In the genomic region with DNA sequence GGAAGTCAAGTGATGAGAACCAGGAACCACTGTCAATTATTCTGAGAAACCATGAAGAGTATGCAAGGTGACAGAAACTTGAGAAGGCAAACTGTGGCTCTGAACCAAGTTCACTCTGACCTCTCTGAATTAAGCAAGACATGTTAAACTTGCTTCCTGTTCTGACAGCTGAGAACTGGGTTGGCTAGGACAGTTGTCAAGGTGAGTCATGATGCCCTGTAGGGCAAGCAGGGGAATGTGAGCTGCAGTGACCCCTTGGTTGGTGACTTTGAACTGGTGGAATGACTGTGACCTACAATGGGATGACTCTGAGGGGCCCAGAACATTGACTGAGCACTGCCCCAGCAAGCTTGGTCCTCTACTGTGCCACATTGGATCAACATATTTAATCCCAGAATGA, we compare ENCODE assay signal across 25 mouse cellular contexts.
A peak's percentile ranks its signal among the peaks of the same experiment; 100 is the strongest.
DNase-seq lines count a peak whose midpoint lies in the region; TF ChIP-seq lines count a peak whose summit lies in the region.
"Had no signal": no experiment of that assay in that cellular context is flagged by ENCODE, and none has a peak within 500 bp of the region (broad histone marks: within the 10 kb centered on the region; RNA-seq: fewer than 3 reads in every experiment).

No protein-coding gene starts in this region.

- no peaks in the 10 kb centered on the region for H3K27me3 ChIP-seq in myocyte (ENCODE audit: control insufficient read depth, insufficient read depth, insufficient read length)
- H3K27me3 ChIP-seq: kidney, embryonic 15.5 days; limb, embryonic 13.5 days; neural tube, embryonic 12.5 days; Patski had no signal

- no peaks in the 10 kb centered on the region for H3K36me3 ChIP-seq in myocyte (ENCODE audit: control insufficient read depth, insufficient read depth)
- H3K36me3 ChIP-seq: G1E; kidney, embryonic 15.5 days; limb, embryonic 13.5 days; neural tube, embryonic 12.5 days had no signal

- H3K79me2 ChIP-seq in myocyte (ENCODE audit: control insufficient read depth, insufficient read depth), result no peaks in the 10 kb centered on the region

- no peak overlapping the region for H3ac ChIP-seq in myocyte (ENCODE audit: control insufficient read depth, insufficient read length)

- no peak for TF ChIP-seq POLR2A in myocyte (IDR thresholded peaks at IDR 0.05; ENCODE audit: insufficient read length, low read depth)

- DNase-seq in heart, adult 11 months, result peak; percentile 80
- no peak for DNase-seq in heart, adult 18-20 months
- DNase-seq in 3T3-L1 (ENCODE audit: low read depth, low spot score), result peak; percentile 70
- DNase-seq in fat pad, adult 2 months (ENCODE audit: extremely low read depth, low read depth, low spot score), result peak; percentile 11
- DNase-seq in right cerebral cortex, adult 2 months (ENCODE audit: low spot score in 2 of 2), result no peak
- DNase-seq in layer of hippocampus, postnatal 36 days, result no peak
- DNase-seq: adrenal gland, postnatal 25 days; cerebellum, adult 2 months; cerebellum, postnatal 14 days; kidney, adult 18-20 months; kidney, postnatal 25 days; lung, embryonic 14.5 days; lung, postnatal 14 days; right cerebral cortex, adult 18-20 months; right cerebral cortex, postnatal 4 days; thymus, adult 2 months; thymus, postnatal 36 days had no signal

- H3K4me3 ChIP-seq in myocyte, result no peak overlapping the region
- H3K4me3 ChIP-seq: erythroblast, embryonic 14.5 days; kidney, embryonic 15.5 days; limb, embryonic 13.5 days; neural tube, embryonic 12.5 days had no signal

- no peak overlapping the region for H3K4me2 ChIP-seq in myocyte (ENCODE audit: low read depth)
- H3K4me2 ChIP-seq: kidney, embryonic 15.5 days; limb, embryonic 13.5 days; lung, embryonic 14.5 days; midbrain, embryonic 11.5 days; neural tube, embryonic 12.5 days had no signal

TF ChIP-seq in myocyte, 11 proteins besides CTCF, POLR2A, EP300 and RAD21:
- peak; percentile 57 for TF ChIP-seq TCF3 (IDR thresholded peaks at IDR 0.05; ENCODE audit: insufficient read length, low read depth)
- no peak for TF ChIP-seq E2F4 (IDR thresholded peaks at IDR 0.05; ENCODE audit: insufficient read depth)
- TF ChIP-seq POLR2AphosphoS2 (IDR thresholded peaks at IDR 0.05; ENCODE audit: insufficient read length, low read depth), result no peak
- peak; percentile 25 to 87 (median 84) for TF ChIP-seq MYOG (IDR thresholded peaks at IDR 0.05; ENCODE audit: control insufficient read depth in 1 of 3, insufficient read depth in 1 of 3, insufficient read length in 2 of 3, low read depth in 2 of 3)
- TF ChIP-seq CEBPB (IDR thresholded peaks at IDR 0.05; ENCODE audit: insufficient read depth, poor library complexity, severe bottlenecking), result peak; percentile 68; the same call in 1 of the 2 replicates
- TF ChIP-seq SRF (IDR thresholded peaks at IDR 0.05; ENCODE audit: control insufficient read depth, insufficient read length, low read depth), result no peak
- peak; percentile 3 to 92 (median 57) for TF ChIP-seq MYOD1 (IDR thresholded peaks at IDR 0.05; ENCODE audit: control insufficient read depth in 1 of 3, insufficient read length in 2 of 3, low read depth in 2 of 3)

Comparison
In these comparisons a context has a peak if more than half of its experiments do, and no peak if none do; other contexts are left out.
1. DNase-seq: peak in heart, adult 11 months (single experiment), 3T3-L1 (single experiment) and fat pad, adult 2 months (single experiment); none in heart, adult 18-20 months (0 of 2), right cerebral cortex, adult 2 months (0 of 2) and layer of hippocampus, postnatal 36 days (0 of 2).